Mouse (Mus musculus): ENCODE results near the gene AC124108.1.

The AC124108.1 gene

GRCm38 (mm10) chr1:132164780-132165518 is 26.3 kb upstream of the AC124108.1 start:
- no peak for DNase-seq (ENCODE audit: low spot score in 2 of 2)

GRCm38 (mm10) chr1:132165859-132166258 is 25.4 kb upstream of the AC124108.1 start:
- no peak for DNase-seq (ENCODE audit: low spot score in 2 of 2)

- DNase-seq (ENCODE audit: low spot score in 2 of 2) = no peak
These were observed 23.0 kb upstream of the AC124108.1 start for GRCm38 (mm10) chr1:132168115-132168767.

GRCm38 (mm10) chr1:132170698-132171097 is 20.6 kb upstream of the AC124108.1 start:
- DNase-seq (ENCODE audit: low spot score in 2 of 2) = no peak

- DNase-seq (ENCODE audit: low spot score in 2 of 2) = no peak
These were observed 19.6 kb upstream of the AC124108.1 start for GRCm38 (mm10) chr1:132171619-132172018.

- DNase-seq (ENCODE audit: low spot score in 2 of 2) = peak in 1 of 2 experiments; percentile 42
These were observed 5.0 kb upstream of the AC124108.1 start for GRCm38 (mm10) chr1:132186303-132186702.

GRCm38 (mm10) chr1:132188442-132189066 is 2.7 kb upstream of the AC124108.1 start:
- DNase-seq (ENCODE audit: low spot score in 2 of 2) = no peak

- no peak for DNase-seq (ENCODE audit: low spot score in 2 of 2)
These were observed 2.0 kb upstream of the AC124108.1 start for GRCm38 (mm10) chr1:132189231-132189630.

GRCm38 (mm10) chr1:132190040-132190513 is 1.2 kb upstream of the AC124108.1 start:
- DNase-seq (ENCODE audit: low spot score in 2 of 2) = peak; percentile 83

- DNase-seq (ENCODE audit: low spot score in 2 of 2) = peak; percentile 32 to 35
These were observed 600 bp upstream of the AC124108.1 start for GRCm38 (mm10) chr1:132190621-132191092.

GRCm38 (mm10) chr1:132191786-132192680 is 776 bp downstream of the AC124108.1 start:
- peak; percentile 32 to 58 for DNase-seq (ENCODE audit: low spot score in 2 of 2)

- DNase-seq (ENCODE audit: low spot score in 2 of 2) = no peak
These were observed 2.5 kb downstream of the AC124108.1 start for GRCm38 (mm10) chr1:132193806-132194205.

- no peak for DNase-seq (ENCODE audit: low spot score in 2 of 2)
These were observed 3.4 kb downstream of the AC124108.1 start for GRCm38 (mm10) chr1:132194624-132195023.

- DNase-seq (ENCODE audit: low spot score in 2 of 2) = no peak
These were observed 3.8 kb downstream of the AC124108.1 start for GRCm38 (mm10) chr1:132195100-132195499.

GRCm38 (mm10) chr1:132195681-132196080 is 4.4 kb downstream of the AC124108.1 start:
- DNase-seq (ENCODE audit: low spot score in 2 of 2) = no peak

GRCm38 (mm10) chr1:132196337-132196736 is 5.1 kb downstream of the AC124108.1 start:
- no peak for DNase-seq (ENCODE audit: low spot score in 2 of 2)

GRCm38 (mm10) chr1:132197666-132198065 is 6.4 kb downstream of the AC124108.1 start:
- peak in 1 of 2 experiments; percentile 20 for DNase-seq (ENCODE audit: low spot score in 2 of 2)

- DNase-seq (ENCODE audit: low spot score in 2 of 2) = peak in 1 of 2 experiments; percentile 27
These were observed 7.3 kb downstream of the AC124108.1 start for GRCm38 (mm10) chr1:132198401-132199071.

- peak in 1 of 2 experiments; percentile 36 for DNase-seq (ENCODE audit: low spot score in 2 of 2)
These were observed 8.0 kb downstream of the AC124108.1 start for GRCm38 (mm10) chr1:132199244-132199643.

- DNase-seq (ENCODE audit: low spot score in 2 of 2) = peak; percentile 65 to 71
These were observed 8.7 kb downstream of the AC124108.1 start for GRCm38 (mm10) chr1:132199934-132200333.

All from right cerebral cortex, postnatal 10 days (tissue).